ENCODE assay signal across 8 mouse cellular contexts in genomic region chr17:46771616-46772015, GRCm38 (mm10). TPM values are rescaled to one million over a fixed set of nuclear protein-coding genes. Genes with fewer than 3 reads are reported as not detected.
A peak's percentile ranks its signal among the peaks of the same experiment; 100 is the strongest.
DNase-seq lines count a peak whose midpoint lies in the region; ATAC-seq and TF ChIP-seq lines count a peak whose summit lies in the region.

No protein-coding gene starts in this region.

- H3K79me2 ChIP-seq in macrophage (ENCODE audit: inconsistent target) = no peaks in the 10 kb centered on the region

- ATAC-seq in heart, embryonic 13.5 days (ENCODE audit: extremely low read depth, insufficient number of reproducible peaks, low FRiP score, low TSS enrichment) = no peak
- no peak for ATAC-seq in heart, postnatal 0 days (ENCODE audit: insufficient read depth, low read depth)
- no peak for ATAC-seq in erythroid progenitor cell, adult 5-6 weeks (replicated peaks; ENCODE audit: low FRiP score, poor library complexity, severe bottlenecking)
- no peak for ATAC-seq in monocyte, adult 5-6 weeks (replicated peaks; ENCODE audit: insufficient number of reproducible peaks, low FRiP score, low TSS enrichment, poor library complexity, severe bottlenecking)

- peaks cover 17% of the 10 kb centered on the region for H3K4me1 ChIP-seq in heart, embryonic 13.5 days
- no peaks in the 10 kb centered on the region for H3K4me1 ChIP-seq in heart, postnatal 0 days (ENCODE audit: control insufficient read depth, insufficient read depth)

- no peak for DNase-seq in heart, adult 8-10 months (ENCODE audit: low spot score)
- DNase-seq in R1 (ENCODE audit: low read depth, low spot score) = peak; percentile 47
- DNase-seq in heart, postnatal 0 days (ENCODE audit: low spot score) = no peak
- no peak for DNase-seq in yolk sac, embryonic 10.5 days (ENCODE audit: low spot score)

- H3K9me3 ChIP-seq in heart, embryonic 13.5 days = no peaks in the 10 kb centered on the region
- no peaks in the 10 kb centered on the region for H3K9me3 ChIP-seq in heart, postnatal 0 days (replicated peaks; ENCODE audit: control insufficient read depth, low read length)

- TF ChIP-seq CTCF in heart, postnatal 0 days (IDR thresholded peaks at IDR 0.05; ENCODE audit: low read depth) = no peak

- H3K27ac ChIP-seq in heart, embryonic 13.5 days (replicated peaks) = peak overlapping the region; percentile 78; the same call in 1 of the 2 replicates
- H3K27ac ChIP-seq in heart, postnatal 0 days (ENCODE audit: low read depth) = peak overlapping the region; percentile 88; the same call in 1 of the 2 replicates
- H3K27ac ChIP-seq in macrophage = no peak overlapping the region; the same call in 1 of the 2 replicates

- 56% methylated on average over 17 of the region's 17 CpGs for WGBS in heart, embryonic 13.5 days
- 58% methylated on average over 17 of the region's 17 CpGs for WGBS in heart, postnatal 0 days
- 83% methylated on average over 17 of the region's 17 CpGs for WGBS in macrophage (ENCODE audit: missing documents)

- TF ChIP-seq EP300 in heart, postnatal 0 days (IDR thresholded peaks at IDR 0.05; ENCODE audit: low read depth) = no peak

- H3K4me3 ChIP-seq in heart, embryonic 13.5 days = peak overlapping the region; percentile 97
- H3K4me3 ChIP-seq in heart, postnatal 0 days (ENCODE audit: low read depth, low read length) = peak overlapping the region; percentile 97; the same call in 1 of the 2 replicates
- peak overlapping the region; percentile 69; the same call in 1 of the 2 replicates for H3K4me3 ChIP-seq in macrophage (ENCODE audit: inconsistent target)

- H3K9ac ChIP-seq in heart, embryonic 13.5 days = peak overlapping the region; percentile 95
- no peak overlapping the region for H3K9ac ChIP-seq in heart, postnatal 0 days (replicated peaks; ENCODE audit: low read depth, low read length)

- H3K4me2 ChIP-seq in heart, embryonic 13.5 days = peak overlapping the region; percentile 90
- peak overlapping the region; percentile 97 for H3K4me2 ChIP-seq in heart, postnatal 0 days (ENCODE audit: low read depth, low read length)

- no peaks in the 10 kb centered on the region for H3K27me3 ChIP-seq in heart, embryonic 13.5 days (replicated peaks)
- no peaks in the 10 kb centered on the region for H3K27me3 ChIP-seq in heart, postnatal 0 days (ENCODE audit: control insufficient read depth, insufficient read depth, low read length)

- peaks cover 27% of the 10 kb centered on the region for H3K36me3 ChIP-seq in heart, embryonic 13.5 days
- peaks cover 23% of the 10 kb centered on the region for H3K36me3 ChIP-seq in heart, postnatal 0 days (replicated peaks; ENCODE audit: control insufficient read depth, insufficient read depth, low read length)
- peaks cover 19% of the 10 kb centered on the region for H3K36me3 ChIP-seq in macrophage (ENCODE audit: inconsistent target)

RNA-seq across cellular contexts. Expression of gene 2310039H08Rik, which starts 0.8 kb away (rescaled TPM):
- 48.8 and 56.9 TPM in 2 replicates for polyA plus RNA-seq in heart, embryonic 13.5 days (2015; fragmentation: Nextera tagmentation; extraction: Ambion mirVana)
- 10 to 100 TPM; 24.2 to 33.2 (median 28.9) TPM for total RNA-seq in heart, adult 8-10 months (2022)
- total RNA-seq in heart, postnatal 0 days (2014; rRNA removed; ENCODE audit: low replicate concordance) = 75.6 and 80.4 TPM in 2 replicates
- polyA plus RNA-seq in heart, postnatal 0 days (2015; fragmentation: Nextera tagmentation; extraction: Ambion mirVana) = 74.9 and 76.4 TPM in 2 replicates
- total RNA-seq in macrophage (2018; cell fraction: chromatin; rRNA removed) = 1 to 10 TPM in 17 of 26 experiments, not detected in 9; 1.2 to 7.5 (median 2.4) TPM
- total RNA-seq in macrophage (2018; cell fraction: cytosol; rRNA removed) = 10 to 100 TPM in 7 of 26 experiments, 1 to 10 TPM in 19; 5.7 to 10.9 (median 8.3) TPM
- total RNA-seq in macrophage (2018; cell fraction: nucleus; rRNA removed) = 10 to 100 TPM in 2 of 26 experiments, 1 to 10 TPM in 23, not detected in 1; 1.0 to 10.7 (median 3.2) TPM
- polyA plus RNA-seq in macrophage (2018) = 7.4 to 12.7 TPM (median 10.2 TPM) in 3 replicates
- total RNA-seq in erythroid progenitor cell, adult 5-6 weeks (2015; ENCODE audit: low replicate concordance) = 7.2 and 15.1 TPM in 2 replicates
- 1.8 and 4.2 TPM in 2 replicates for total RNA-seq in erythroid progenitor cell, adult 5-6 weeks (2017; ENCODE audit: low replicate concordance)
- 4.2 to 8.7 TPM (median 4.2 TPM) in 3 replicates for total RNA-seq in monocyte, adult 5-6 weeks (2017)

RNA-seq across cellular contexts. Expression of gene Ptcra, which starts 8.1 kb away (rescaled TPM):
- polyA plus RNA-seq in heart, embryonic 13.5 days (2015; fragmentation: Nextera tagmentation; extraction: Ambion mirVana) = 0.23 and 0.44 TPM in 2 replicates
- total RNA-seq in heart, adult 8-10 months (2022) = not detected
- total RNA-seq in heart, postnatal 0 days (2014; rRNA removed; ENCODE audit: low replicate concordance) = 0.27 TPM in 1 of 2 replicates, not detected in the other
- polyA plus RNA-seq in heart, postnatal 0 days (2015; fragmentation: Nextera tagmentation; extraction: Ambion mirVana) = not detected in 2 replicates
- not detected for total RNA-seq in macrophage (2018; cell fraction: chromatin; rRNA removed)
- not detected for total RNA-seq in macrophage (2018; cell fraction: cytosol; rRNA removed)
- under 1 TPM in 2 of 26 experiments, not detected in 24; 0.48 to 0.56 TPM for total RNA-seq in macrophage (2018; cell fraction: nucleus; rRNA removed)
- polyA plus RNA-seq in macrophage (2018) = not detected in 3 replicates
- total RNA-seq in erythroid progenitor cell, adult 5-6 weeks (2015; ENCODE audit: low replicate concordance) = not detected in 2 replicates
- total RNA-seq in erythroid progenitor cell, adult 5-6 weeks (2017; ENCODE audit: low replicate concordance) = not detected in 2 replicates
- 0.38 TPM in 1 of 3 replicates, not detected in the others for total RNA-seq in monocyte, adult 5-6 weeks (2017)

RNA-seq across cellular contexts. Expression of gene Rpl7l1, which starts 10.9 kb away (rescaled TPM):
- polyA plus RNA-seq in heart, embryonic 13.5 days (2015; fragmentation: Nextera tagmentation; extraction: Ambion mirVana) = 85.1 and 101 TPM in 2 replicates
- 10 to 100 TPM; 43.9 to 58.6 (median 52.8) TPM for total RNA-seq in heart, adult 8-10 months (2022)
- 34.6 and 44.3 TPM in 2 replicates for total RNA-seq in heart, postnatal 0 days (2014; rRNA removed; ENCODE audit: low replicate concordance)
- 72.9 and 77.7 TPM in 2 replicates for polyA plus RNA-seq in heart, postnatal 0 days (2015; fragmentation: Nextera tagmentation; extraction: Ambion mirVana)
- 10 to 100 TPM; 16.7 to 71.0 (median 37.8) TPM for total RNA-seq in macrophage (2018; cell fraction: chromatin; rRNA removed)
- total RNA-seq in macrophage (2018; cell fraction: cytosol; rRNA removed) = 10 to 100 TPM; 50.7 to 93.7 (median 70.4) TPM
- 10 to 100 TPM; 17.2 to 62.0 (median 29.1) TPM for total RNA-seq in macrophage (2018; cell fraction: nucleus; rRNA removed)
- polyA plus RNA-seq in macrophage (2018) = 64.6 to 81.8 TPM (median 70.4 TPM) in 3 replicates
- total RNA-seq in erythroid progenitor cell, adult 5-6 weeks (2015; ENCODE audit: low replicate concordance) = 29.9 and 35.6 TPM in 2 replicates
- total RNA-seq in erythroid progenitor cell, adult 5-6 weeks (2017; ENCODE audit: low replicate concordance) = 25.2 and 69.6 TPM in 2 replicates
- 87.5 to 121 TPM (median 88.0 TPM) in 3 replicates for total RNA-seq in monocyte, adult 5-6 weeks (2017)

RNA-seq across cellular contexts. Expression of gene Cnpy3, which starts 19.6 kb away (rescaled TPM):
- polyA plus RNA-seq in heart, embryonic 13.5 days (2015; fragmentation: Nextera tagmentation; extraction: Ambion mirVana) = 47.7 and 52.8 TPM in 2 replicates
- 10 to 100 TPM; 17.2 to 22.1 (median 18.4) TPM for total RNA-seq in heart, adult 8-10 months (2022)
- 37.9 and 44.5 TPM in 2 replicates for total RNA-seq in heart, postnatal 0 days (2014; rRNA removed; ENCODE audit: low replicate concordance)
- 27.7 and 29.0 TPM in 2 replicates for polyA plus RNA-seq in heart, postnatal 0 days (2015; fragmentation: Nextera tagmentation; extraction: Ambion mirVana)
- total RNA-seq in macrophage (2018; cell fraction: chromatin; rRNA removed) = 100 to 1,000 TPM in 12 of 26 experiments, 10 to 100 TPM in 14; 15.2 to 163 (median 91.1) TPM
- 100 to 1,000 TPM in 15 of 26 experiments, 10 to 100 TPM in 11; 67.0 to 134 (median 104) TPM for total RNA-seq in macrophage (2018; cell fraction: cytosol; rRNA removed)
- 100 to 1,000 TPM in 20 of 26 experiments, 10 to 100 TPM in 6; 27.3 to 196 (median 150) TPM for total RNA-seq in macrophage (2018; cell fraction: nucleus; rRNA removed)
- 79.0 to 118 TPM (median 88.6 TPM) in 3 replicates for polyA plus RNA-seq in macrophage (2018)
- 3.4 and 3.6 TPM in 2 replicates for total RNA-seq in erythroid progenitor cell, adult 5-6 weeks (2015; ENCODE audit: low replicate concordance)
- 7.2 and 7.7 TPM in 2 replicates for total RNA-seq in erythroid progenitor cell, adult 5-6 weeks (2017; ENCODE audit: low replicate concordance)
- total RNA-seq in monocyte, adult 5-6 weeks (2017) = 88.2 to 109 TPM (median 106 TPM) in 3 replicates

RNA-seq across cellular contexts. Expression of gene Gnmt, which starts 42.6 kb away (rescaled TPM):
- 1.5 and 2.0 TPM in 2 replicates for polyA plus RNA-seq in heart, embryonic 13.5 days (2015; fragmentation: Nextera tagmentation; extraction: Ambion mirVana)
- 1 to 10 TPM; 2.6 to 7.2 (median 3.4) TPM for total RNA-seq in heart, adult 8-10 months (2022)
- 1.1 and 2.7 TPM in 2 replicates for total RNA-seq in heart, postnatal 0 days (2014; rRNA removed; ENCODE audit: low replicate concordance)
- polyA plus RNA-seq in heart, postnatal 0 days (2015; fragmentation: Nextera tagmentation; extraction: Ambion mirVana) = 2.4 and 2.8 TPM in 2 replicates
- total RNA-seq in macrophage (2018; cell fraction: chromatin; rRNA removed) = 1 to 10 TPM in 19 of 26 experiments, under 1 TPM in 3, not detected in 4; 0.73 to 4.6 (median 2.3) TPM
- under 1 TPM in 15 of 26 experiments, not detected in 11; 0.10 to 0.99 (median 0.24) TPM for total RNA-seq in macrophage (2018; cell fraction: cytosol; rRNA removed)
- 1 to 10 TPM in 19 of 26 experiments, under 1 TPM in 4, not detected in 3; 0.46 to 5.5 (median 1.9) TPM for total RNA-seq in macrophage (2018; cell fraction: nucleus; rRNA removed)
- polyA plus RNA-seq in macrophage (2018) = 0.32 TPM in 1 of 3 replicates, not detected in the others
- not detected in 2 replicates for total RNA-seq in erythroid progenitor cell, adult 5-6 weeks (2015; ENCODE audit: low replicate concordance)
- total RNA-seq in erythroid progenitor cell, adult 5-6 weeks (2017; ENCODE audit: low replicate concordance) = not detected in 2 replicates
- 2.2 to 3.4 TPM (median 3.1 TPM) in 3 replicates for total RNA-seq in monocyte, adult 5-6 weeks (2017)
